Mouse (Mus musculus): ENCODE measurements around the gene Armc9.

DNA sequence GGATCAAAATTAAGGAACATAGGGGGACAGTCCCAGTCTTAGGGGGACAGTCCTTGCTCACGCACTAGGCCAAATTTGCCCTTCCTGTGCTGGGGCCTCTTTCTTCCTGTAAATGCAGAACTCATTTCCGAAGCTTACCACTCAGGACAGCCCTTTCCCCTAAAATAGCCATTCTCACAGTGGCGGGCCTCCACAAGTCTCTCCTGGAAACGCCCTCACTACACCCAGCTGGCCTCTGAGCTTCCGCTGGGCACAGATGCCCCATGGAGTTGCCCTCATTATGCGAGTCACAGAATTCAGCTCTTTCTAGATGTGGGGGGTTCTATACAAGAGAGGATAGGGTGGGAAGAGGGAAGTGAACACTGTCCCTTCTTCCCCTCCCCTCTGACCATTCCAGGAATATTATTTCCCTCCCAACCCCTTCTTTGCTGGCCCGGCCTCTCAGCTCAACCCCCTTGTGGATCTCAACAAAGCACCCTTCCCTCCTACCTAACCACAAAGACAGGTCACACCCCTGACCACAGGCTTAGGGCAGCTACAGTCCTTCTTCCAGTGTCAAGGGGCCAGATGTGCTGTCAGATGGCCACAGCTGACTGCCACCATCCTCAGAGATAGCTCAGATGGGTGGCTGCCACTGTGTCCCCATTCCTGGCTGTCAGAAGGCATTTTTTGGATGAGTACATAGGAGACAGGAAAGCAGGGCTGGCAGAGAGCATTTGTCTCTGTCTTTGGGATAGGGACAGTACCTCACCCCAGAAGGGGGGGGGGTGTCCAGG, 109.2 kb downstream of the Armc9 start:
- TF ChIP-seq CTCF (IDR thresholded peaks at IDR 0.05; ENCODE audit: control insufficient read depth, insufficient read depth, low read length) = no peak
- no peak for TF ChIP-seq POLR2A (IDR thresholded peaks at IDR 0.05; ENCODE audit: borderline replicate concordance, control insufficient read depth, low read depth, low read length)
